Mouse (Mus musculus): ENCODE measurements around the gene Tmem132e. TPM values are rescaled to one million over a fixed set of nuclear protein-coding genes. Genes with fewer than 3 reads are reported as not detected.

Gene Tmem132e
- polyA plus RNA-seq, 1 experiment from 2014 or later = 0.12 TPM

GRCm38 (mm10) chr11:82434832-82435182 is 46.1 kb downstream of the Tmem132e start:
- H3K4me3 ChIP-seq = peak overlapping the region; percentile 12
- no peak for ATAC-seq (ENCODE audit: borderline replicate concordance, extremely low read depth, low FRiP score, low TSS enrichment)
- no peaks in the 10 kb centered on the region for H3K36me3 ChIP-seq
- no peak overlapping the region for H3K27ac ChIP-seq
- H3K27me3 ChIP-seq = peaks cover 54% of the 10 kb centered on the region
- H3K9me3 ChIP-seq = no peaks in the 10 kb centered on the region
- H3K4me2 ChIP-seq = peak overlapping the region; percentile 41
- WGBS = 2% methylated on average over 27 of the region's 36 CpGs
- no peak overlapping the region for H3K9ac ChIP-seq
- H3K4me1 ChIP-seq = no peaks in the 10 kb centered on the region

- H3K36me3 ChIP-seq = no peaks in the 10 kb centered on the region
- peak; percentile 23; the same call in 1 of the 2 replicates for ATAC-seq (ENCODE audit: borderline replicate concordance, extremely low read depth, low FRiP score, low TSS enrichment)
- no peak overlapping the region for H3K9ac ChIP-seq
- H3K4me2 ChIP-seq = no peak overlapping the region
- 36% methylated on average over 9 of the region's 9 CpGs for WGBS
- H3K27ac ChIP-seq = no peak overlapping the region
- H3K4me3 ChIP-seq = no peak overlapping the region
- H3K27me3 ChIP-seq = no peaks in the 10 kb centered on the region
- H3K4me1 ChIP-seq = no peaks in the 10 kb centered on the region
- no peaks in the 10 kb centered on the region for H3K9me3 ChIP-seq
Measured at GRCm38 (mm10) chr11:82448485-82448884, 59.8 kb downstream of the Tmem132e start.

GRCm38 (mm10) chr11:82452516-82452915 is 63.8 kb downstream of the Tmem132e start:
- no peak overlapping the region for H3K4me3 ChIP-seq
- H3K27me3 ChIP-seq = no peaks in the 10 kb centered on the region
- no peak overlapping the region for H3K4me2 ChIP-seq
- no peaks in the 10 kb centered on the region for H3K4me1 ChIP-seq
- 76% methylated on average over 5 of the region's 5 CpGs for WGBS
- no peak for ATAC-seq (ENCODE audit: borderline replicate concordance, extremely low read depth, low FRiP score, low TSS enrichment)
- H3K9me3 ChIP-seq = no peaks in the 10 kb centered on the region
- no peak overlapping the region for H3K27ac ChIP-seq
- H3K9ac ChIP-seq = no peak overlapping the region
- no peaks in the 10 kb centered on the region for H3K36me3 ChIP-seq

GRCm38 (mm10) chr11:82453230-82453629 is 64.5 kb downstream of the Tmem132e start:
- no peak overlapping the region for H3K4me2 ChIP-seq
- H3K4me1 ChIP-seq = no peaks in the 10 kb centered on the region
- no peaks in the 10 kb centered on the region for H3K36me3 ChIP-seq
- H3K4me3 ChIP-seq = no peak overlapping the region
- H3K9me3 ChIP-seq = no peaks in the 10 kb centered on the region
- no peaks in the 10 kb centered on the region for H3K27me3 ChIP-seq
- no peak overlapping the region for H3K27ac ChIP-seq
- H3K9ac ChIP-seq = no peak overlapping the region
- no peak for ATAC-seq (ENCODE audit: borderline replicate concordance, extremely low read depth, low FRiP score, low TSS enrichment)
- WGBS = 68% methylated on average over 7 of the region's 7 CpGs

GRCm38 (mm10) chr11:82461326-82461725 is 72.6 kb downstream of the Tmem132e start:
- no peaks in the 10 kb centered on the region for H3K36me3 ChIP-seq
- H3K4me1 ChIP-seq = no peaks in the 10 kb centered on the region
- no peaks in the 10 kb centered on the region for H3K9me3 ChIP-seq
- ATAC-seq (ENCODE audit: borderline replicate concordance, extremely low read depth, low FRiP score, low TSS enrichment) = no peak
- H3K9ac ChIP-seq = no peak overlapping the region
- H3K27ac ChIP-seq = no peak overlapping the region
- H3K27me3 ChIP-seq = no peaks in the 10 kb centered on the region
- H3K4me3 ChIP-seq = no peak overlapping the region
- no peak overlapping the region for H3K4me2 ChIP-seq
- 80% methylated on average over 7 of the region's 7 CpGs for WGBS

GRCm38 (mm10) chr11:82465536-82465935 is 76.8 kb downstream of the Tmem132e start:
- H3K27me3 ChIP-seq = no peaks in the 10 kb centered on the region
- no peaks in the 10 kb centered on the region for H3K9me3 ChIP-seq
- H3K36me3 ChIP-seq = no peaks in the 10 kb centered on the region
- no peak for ATAC-seq (ENCODE audit: borderline replicate concordance, extremely low read depth, low FRiP score, low TSS enrichment)
- no peak overlapping the region for H3K27ac ChIP-seq
- no peaks in the 10 kb centered on the region for H3K4me1 ChIP-seq
- H3K4me3 ChIP-seq = no peak overlapping the region
- H3K4me2 ChIP-seq = no peak overlapping the region
- 90% methylated on average over 9 of the region's 9 CpGs for WGBS
- H3K9ac ChIP-seq = no peak overlapping the region

GRCm38 (mm10) chr11:82467218-82467617 is 78.5 kb downstream of the Tmem132e start:
- Histone ChIP-seq H3K4me2 (no peak overlapping the region), H3K27me3 (no peaks in the 10 kb centered on the region), H3K9me3 (no peaks in the 10 kb centered on the region), H3K36me3 (no peaks in the 10 kb centered on the region), H3K4me1 (no peaks in the 10 kb centered on the region), H3K9ac (no peak overlapping the region), H3K27ac (no peak overlapping the region), H3K4me3 (no peak overlapping the region)
- no peak for ATAC-seq (ENCODE audit: borderline replicate concordance, extremely low read depth, low FRiP score, low TSS enrichment)
- WGBS = 48% methylated on average over 7 of the region's 7 CpGs

- Histone ChIP-seq H3K4me2 (no peak overlapping the region), H3K27me3 (no peaks in the 10 kb centered on the region), H3K9ac (no peak overlapping the region), H3K4me3 (no peak overlapping the region), H3K4me1 (no peaks in the 10 kb centered on the region), H3K36me3 (no peaks in the 10 kb centered on the region), H3K9me3 (no peaks in the 10 kb centered on the region), H3K27ac (no peak overlapping the region)
- ATAC-seq (ENCODE audit: borderline replicate concordance, extremely low read depth, low FRiP score, low TSS enrichment) = no peak
- 94% methylated on average over 1 of the region's 1 CpGs for WGBS
Measured at GRCm38 (mm10) chr11:82471076-82471475, 82.4 kb downstream of the Tmem132e start.

GRCm38 (mm10) chr11:82473137-82473621 is 84.5 kb downstream of the Tmem132e start:
- no peaks in the 10 kb centered on the region for H3K36me3 ChIP-seq
- H3K4me2 ChIP-seq = no peak overlapping the region
- no peaks in the 10 kb centered on the region for H3K9me3 ChIP-seq
- H3K4me1 ChIP-seq = no peaks in the 10 kb centered on the region
- no peak for ATAC-seq (ENCODE audit: borderline replicate concordance, extremely low read depth, low FRiP score, low TSS enrichment)
- no peak overlapping the region for H3K4me3 ChIP-seq
- H3K27me3 ChIP-seq = no peaks in the 10 kb centered on the region
- H3K27ac ChIP-seq = no peak overlapping the region
- H3K9ac ChIP-seq = no peak overlapping the region
- WGBS = 40% methylated on average over 12 of the region's 12 CpGs

GRCm38 (mm10) chr11:82476092-82476491 is 87.4 kb downstream of the Tmem132e start:
- no peaks in the 10 kb centered on the region for H3K27me3 ChIP-seq
- H3K9me3 ChIP-seq = no peaks in the 10 kb centered on the region
- H3K4me1 ChIP-seq = no peaks in the 10 kb centered on the region
- 63% methylated on average over 4 of the region's 4 CpGs for WGBS
- no peaks in the 10 kb centered on the region for H3K36me3 ChIP-seq
- ATAC-seq (ENCODE audit: borderline replicate concordance, extremely low read depth, low FRiP score, low TSS enrichment) = no peak
- no peak overlapping the region for H3K4me2 ChIP-seq
- H3K4me3 ChIP-seq = no peak overlapping the region
- H3K9ac ChIP-seq = no peak overlapping the region
- H3K27ac ChIP-seq = no peak overlapping the region

GRCm38 (mm10) chr11:82477412-82477811 is 88.7 kb downstream of the Tmem132e start:
- Histone ChIP-seq H3K36me3 (no peaks in the 10 kb centered on the region), H3K4me1 (no peaks in the 10 kb centered on the region), H3K27me3 (no peaks in the 10 kb centered on the region), H3K27ac (no peak overlapping the region), H3K4me3 (no peak overlapping the region), H3K9ac (no peak overlapping the region), H3K9me3 (no peaks in the 10 kb centered on the region), H3K4me2 (no peak overlapping the region)
- WGBS = 71% methylated on average over 3 of the region's 3 CpGs
- no peak for ATAC-seq (ENCODE audit: borderline replicate concordance, extremely low read depth, low FRiP score, low TSS enrichment)

GRCm38 (mm10) chr11:82480941-82481340 is 92.2 kb downstream of the Tmem132e start:
- H3K9me3 ChIP-seq = no peaks in the 10 kb centered on the region
- H3K9ac ChIP-seq = no peak overlapping the region
- no peaks in the 10 kb centered on the region for H3K36me3 ChIP-seq
- no peaks in the 10 kb centered on the region for H3K4me1 ChIP-seq
- no peak overlapping the region for H3K4me2 ChIP-seq
- ATAC-seq (ENCODE audit: borderline replicate concordance, extremely low read depth, low FRiP score, low TSS enrichment) = no peak
- H3K27ac ChIP-seq = no peak overlapping the region
- no peaks in the 10 kb centered on the region for H3K27me3 ChIP-seq
- WGBS = 56% methylated on average over 3 of the region's 3 CpGs
- no peak overlapping the region for H3K4me3 ChIP-seq

All from lung, embryonic 15.5 days (tissue).